Mouse (Mus musculus) neural tube, embryonic 11.5 days (tissue): ENCODE data around the gene Gbp3. TPM values are rescaled to one million over a fixed set of nuclear protein-coding genes. Genes with fewer than 3 reads are reported as not detected.

ENCODE experiments used
- ATAC-seq: fragments of 200-750 bp; cut with Nextera tagmentation; 2 replicates; pipeline ENCODE4 v1.8.0; 2017; ENCODE audit warnings: moderate number of reproducible peaks, mild to moderate bottlenecking, moderate TSS enrichment, moderate library complexity; ENCODE audit not compliant: insufficient read depth, low FRiP score, low TSS enrichment
- DNase-seq: peaks from one replicate; pipeline ENCODE4 v3.0.0-alpha.2; 2015; ENCODE audit warnings: low spot score
- H3K27ac ChIP-seq: fragments of 300-500 bp; sonication (generic); 2 replicates; pipeline ENCODE4 v1.5.1; 2014; ENCODE audit warnings: low read depth, mild to moderate bottlenecking, low read length
- H3K27me3 ChIP-seq: fragments of 300-500 bp; sonication (generic); 2 replicates; pipeline ENCODE4 v1.6.1; 2014; ENCODE audit warnings: mild to moderate bottlenecking, low read length, mixed read lengths; ENCODE audit not compliant: control insufficient read depth, insufficient read depth
- H3K36me3 ChIP-seq: fragments of 300-500 bp; sonication (generic); 2 replicates; pipeline ENCODE4 v1.6.1; 2014; ENCODE audit warnings: mild to moderate bottlenecking, low read length, moderate library complexity, mixed read lengths; ENCODE audit not compliant: control insufficient read depth, insufficient read depth
- H3K4me1 ChIP-seq: fragments of 300-500 bp; sonication (generic); 2 replicates; pipeline ENCODE4 v1.6.1; 2014; ENCODE audit warnings: low read length, mixed read lengths; ENCODE audit not compliant: control insufficient read depth, insufficient read depth
- H3K4me2 ChIP-seq: fragments of 300-500 bp; sonication (generic); 2 replicates; pipeline ENCODE4 v1.6.1; 2014; ENCODE audit warnings: low read depth, mild to moderate bottlenecking, moderate library complexity
- H3K4me3 ChIP-seq: fragments of 300-500 bp; sonication (generic); 2 replicates; pipeline ENCODE4 v1.5.1; 2014; ENCODE audit warnings: low read depth, low read length
- H3K9ac ChIP-seq: fragments of 300-500 bp; sonication (generic); 2 replicates; pipeline ENCODE4 v1.6.1; 2014; ENCODE audit warnings: mild to moderate bottlenecking, low read length
- H3K9me3 ChIP-seq: fragments of 300-500 bp; sonication (generic); 2 replicates; pipeline ENCODE4 v1.6.1; 2016; ENCODE audit warnings: low read length; ENCODE audit not compliant: control insufficient read depth
- WGBS: fragments of 180-500 bp; shearing (Covaris S2); extraction: QIAGEN DNeasy Blood & Tissue Kit; methylation state at CpG from one replicate; pipeline ENCODE4 v1.1.7; 2014; 5-methylcytosine and 5-hydroxymethylcytosine counted together
- polyA plus RNA-seq: library from polyadenylated mRNA; unstranded; fragments of >200 nt; fragmentation: Nextera tagmentation; extraction: Ambion mirVana; gene quantifications from 2 replicates; pipeline ENCODE4 v1.2.1, GENCODE M21; 2014

Gbp3 gene
- polyA plus RNA-seq, 1 experiment from 2014 or later: 0.46 TPM

GRCm38 (mm10) chr3:142601675-142602074 is 41.8 kb downstream of the Gbp3 start:
- DNase-seq: no peak

GRCm38 (mm10) chr3:142618658-142619057 is 58.8 kb downstream of the Gbp3 start:
- Histone ChIP-seq H3K27me3 (no peaks in the 10 kb centered on the region), H3K27ac (no peak overlapping the region), H3K4me1 (no peaks in the 10 kb centered on the region), H3K4me3 (no peak overlapping the region), H3K9ac (no peak overlapping the region), H3K9me3 (no peaks in the 10 kb centered on the region), H3K4me2 (no peak overlapping the region), H3K36me3 (no peaks in the 10 kb centered on the region)
- ATAC-seq: no peak
- 90% methylated on average over 3 of the region's 3 CpGs for WGBS
- no peak for DNase-seq

More at GRCm38 (mm10) chr3:142601675-142602074, 41.8 kb downstream of the Gbp3 start:
- H3K36me3 ChIP-seq: no peaks in the 10 kb centered on the region
- no peaks in the 10 kb centered on the region for H3K9me3 ChIP-seq
- no peak overlapping the region for H3K9ac ChIP-seq
- no peak overlapping the region for H3K4me2 ChIP-seq
- H3K27ac ChIP-seq: no peak overlapping the region
- no peaks in the 10 kb centered on the region for H3K4me1 ChIP-seq
- no peak for ATAC-seq
- H3K27me3 ChIP-seq: no peaks in the 10 kb centered on the region
- no peak overlapping the region for H3K4me3 ChIP-seq

GRCm38 (mm10) chr3:142619606-142620005 is 59.8 kb downstream of the Gbp3 start:
- no peak overlapping the region for H3K4me2 ChIP-seq
- no peaks in the 10 kb centered on the region for H3K9me3 ChIP-seq
- no peak overlapping the region for H3K4me3 ChIP-seq
- ATAC-seq (no peak), DNase-seq (no peak)
- no peaks in the 10 kb centered on the region for H3K4me1 ChIP-seq
- no peak overlapping the region for H3K27ac ChIP-seq
- 59% methylated on average over 1 of the region's 1 CpGs for WGBS
- no peaks in the 10 kb centered on the region for H3K27me3 ChIP-seq
- no peaks in the 10 kb centered on the region for H3K36me3 ChIP-seq
- H3K9ac ChIP-seq: no peak overlapping the region

GRCm38 (mm10) chr3:142620111-142620955 is 60.5 kb downstream of the Gbp3 start, which contains the start of gene Gbp2:
TSS of gene Gbp2 (plus strand) at chr3:142620602.
- no peaks in the 10 kb centered on the region for H3K36me3 ChIP-seq
- no peak for ATAC-seq
- WGBS: 81% methylated on average over 4 of the region's 4 CpGs

DNA sequence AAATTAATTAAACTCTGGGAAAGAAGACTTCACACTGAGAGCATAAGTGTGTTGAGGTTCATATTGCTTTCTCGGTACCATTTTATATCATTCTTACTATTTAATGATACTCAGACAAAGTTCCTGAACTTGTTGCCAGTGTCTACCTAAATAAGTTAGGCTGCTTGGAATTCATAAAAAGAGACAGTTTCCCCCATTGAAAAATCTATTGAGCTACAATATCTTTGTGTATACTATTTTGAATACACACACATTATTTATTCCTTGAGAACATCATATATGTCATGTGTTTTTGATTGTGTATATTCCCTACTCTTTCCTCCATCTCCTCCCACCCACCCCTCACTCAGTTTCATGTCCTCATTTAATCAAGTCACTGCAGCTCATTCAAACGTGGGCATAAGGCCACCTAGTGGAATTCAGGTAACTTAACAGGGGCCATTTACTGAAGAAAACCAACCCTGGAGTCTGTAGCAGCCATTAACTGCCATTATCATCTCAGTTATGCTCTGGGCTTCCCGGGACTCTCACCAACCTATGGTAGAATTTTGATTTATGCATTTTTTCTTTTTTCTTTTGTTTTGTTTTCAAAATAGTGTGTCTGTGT is 61.2 kb downstream of the Gbp3 start:
- no peaks in the 10 kb centered on the region for H3K27me3 ChIP-seq
- ATAC-seq: no peak
- H3K4me1 ChIP-seq: no peaks in the 10 kb centered on the region
- WGBS: 57% methylated on average over 3 of the region's 3 CpGs
- H3K9me3 ChIP-seq: no peaks in the 10 kb centered on the region
- no peak overlapping the region for H3K27ac ChIP-seq
- no peak overlapping the region for H3K9ac ChIP-seq
- H3K4me3 ChIP-seq: no peak overlapping the region
- H3K4me2 ChIP-seq: no peak overlapping the region
- DNase-seq: no peak
- H3K36me3 ChIP-seq: no peaks in the 10 kb centered on the region

More at GRCm38 (mm10) chr3:142620111-142620955, 60.5 kb downstream of the Gbp3 start, which contains the start of gene Gbp2:
- H3K27me3 ChIP-seq: no peaks in the 10 kb centered on the region
- no peaks in the 10 kb centered on the region for H3K9me3 ChIP-seq
- no peak within 1 kb of the TSS for H3K9ac ChIP-seq
- no peak within 1 kb of the TSS for H3K27ac ChIP-seq
- no peak within 1 kb of the TSS for H3K4me2 ChIP-seq
- no peak within 1 kb of the TSS for H3K4me3 ChIP-seq
- no peaks in the 10 kb centered on the region for H3K4me1 ChIP-seq
- DNase-seq: no peak

Other genes with a start within 250 kb of the Gbp3 start
- 20.8 and 25.2 TPM in 2 replicates for gene Pdlim5, start 164.3 kb upstream of the Gbp3 start, polyA plus RNA-seq
- gene Gbp5, start 66.0 kb upstream of the Gbp3 start, polyA plus RNA-seq: 0.07 and 0.08 TPM in 2 replicates
- 0.64 and 1.1 TPM in 2 replicates for gene Gbp7, start 29.7 kb upstream of the Gbp3 start, polyA plus RNA-seq
- not detected in 2 replicates for gene Gbp2b, start 34.8 kb downstream of the Gbp3 start, polyA plus RNA-seq
- 0.09 and 0.21 TPM in 2 replicates for gene Gbp2, start 60.6 kb downstream of the Gbp3 start, polyA plus RNA-seq
- gene Kyat3, start 141.0 kb downstream of the Gbp3 start, polyA plus RNA-seq: 14.4 and 16.7 TPM in 2 replicates
- gene Gtf2b, start 205.0 kb downstream of the Gbp3 start, polyA plus RNA-seq: 97.7 and 98.1 TPM in 2 replicates